Mouse (Mus musculus) forelimb bud, embryonic 11.5 days (tissue): ENCODE data around the gene Abcc5.
"Not testable (repeated sequence)": the region's sequence is repeated elsewhere in the genome, so short reads cannot be mapped to it uniquely, and the experiment has no call there.

Source experiments
- DNase-seq: peaks from one replicate; pipeline ENCODE4 v3.0.0-alpha.2; 2012; ENCODE audit warnings: low read depth, low spot score

The Abcc5 gene

DNA sequence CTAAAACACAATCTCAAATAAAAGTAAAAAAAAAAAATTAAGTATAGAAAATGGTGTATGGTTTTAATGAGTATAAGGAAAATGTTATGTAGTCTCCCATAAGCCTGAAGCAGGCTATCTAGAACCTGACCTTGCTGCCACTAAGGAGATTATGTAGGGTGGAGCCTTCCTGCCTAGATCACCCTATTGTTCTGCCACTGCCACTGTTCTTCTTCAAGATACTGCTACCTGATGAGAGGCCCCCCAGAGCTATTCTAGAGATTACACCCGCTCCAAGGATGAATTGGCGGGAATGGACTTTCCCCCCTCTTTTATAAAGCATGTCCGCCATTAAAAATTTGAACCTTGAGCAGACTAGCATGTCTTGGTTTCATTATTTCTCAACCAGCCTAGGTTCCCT is 64.7 kb downstream of the Abcc5 start:
- DNase-seq = not testable (repeated sequence)

DNA sequence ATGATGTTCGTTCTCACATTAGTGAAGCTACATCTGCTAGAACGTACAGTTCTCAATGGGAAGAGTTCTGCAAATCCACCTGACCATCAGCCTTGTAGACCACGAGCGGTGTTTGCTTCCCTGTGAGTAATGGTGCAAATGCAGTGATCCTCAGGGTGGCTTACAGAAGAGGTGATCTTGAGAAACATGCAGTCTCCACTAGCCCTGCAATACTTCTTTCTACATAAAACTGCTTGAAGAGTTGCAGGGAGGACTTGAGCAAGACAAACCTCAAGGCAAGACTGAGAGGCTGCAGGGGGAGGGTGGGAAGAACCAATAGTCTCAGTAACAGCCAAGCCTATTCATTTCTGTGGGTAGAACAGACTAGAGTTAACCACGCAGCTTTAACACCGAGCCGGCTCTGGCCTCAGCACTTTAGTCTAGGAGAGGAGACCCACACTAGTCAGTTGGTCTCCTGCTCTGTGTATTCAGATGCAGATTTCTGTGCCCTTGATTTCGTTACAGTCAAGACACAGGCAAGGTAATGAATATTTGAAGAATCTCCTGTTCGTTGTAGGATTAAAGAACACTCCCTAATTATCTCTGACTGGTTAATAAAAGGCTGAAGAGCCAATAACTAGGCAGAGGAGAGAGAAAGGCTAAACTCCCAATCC is 66.4 kb downstream of the Abcc5 start:
- no peak for DNase-seq

DNA sequence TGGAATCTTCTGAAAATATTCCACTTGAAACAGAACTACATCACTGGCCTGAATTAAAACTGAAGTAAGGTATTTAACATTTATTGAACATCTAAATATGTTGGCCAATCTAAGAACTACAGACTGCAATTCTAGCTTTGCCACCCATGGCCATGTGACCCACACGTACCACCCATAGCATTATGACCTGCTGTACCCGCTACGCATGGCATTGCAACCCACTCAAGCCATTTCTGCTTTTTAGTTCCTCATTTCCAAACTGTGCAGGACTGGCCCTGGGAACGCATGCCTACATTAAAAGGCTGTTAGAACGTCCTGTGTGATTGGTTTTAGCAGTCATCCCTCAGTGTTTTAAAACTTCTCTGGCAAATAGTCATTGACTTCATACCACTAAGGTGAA is 68.4 kb downstream of the Abcc5 start:
- no peak for DNase-seq

DNA sequence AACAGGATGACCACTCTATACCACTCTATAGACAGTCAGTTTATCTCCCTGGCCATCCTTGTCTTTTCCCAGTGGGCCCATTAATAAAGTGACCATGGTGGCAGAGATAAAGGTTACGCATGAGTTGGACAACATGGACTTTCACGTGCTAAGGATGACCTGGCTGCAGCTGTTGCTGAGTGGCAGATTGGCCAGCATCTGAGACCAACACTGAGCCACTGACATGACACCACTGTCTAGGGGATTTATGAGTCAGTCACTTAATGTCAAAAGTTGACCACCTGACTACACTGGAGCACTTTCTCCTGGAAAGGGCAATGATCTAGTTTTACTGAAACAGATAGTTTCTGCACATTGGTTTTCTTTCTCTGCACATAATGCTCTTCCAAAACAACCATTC is 71.4 kb downstream of the Abcc5 start:
- DNase-seq = no peak

DNA sequence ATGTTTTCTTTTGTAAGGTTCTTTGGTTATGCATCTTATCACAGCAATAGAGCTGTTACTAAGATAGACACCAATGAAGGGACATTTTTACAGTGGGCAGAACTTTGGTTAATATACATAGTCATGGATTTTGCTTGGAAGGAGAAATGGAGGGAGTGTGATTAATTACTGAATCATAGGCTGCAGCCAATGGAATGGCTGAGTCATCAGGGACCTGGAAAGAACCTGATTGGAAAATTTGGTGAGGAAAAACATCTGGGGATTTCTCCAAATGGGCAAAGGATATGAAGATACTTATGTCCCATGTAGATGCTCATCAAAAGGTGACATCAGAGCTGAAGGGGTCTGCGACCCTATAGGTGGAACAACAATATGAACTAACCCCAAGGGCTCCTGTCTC is 72.2 kb downstream of the Abcc5 start:
- DNase-seq = no peak

DNA sequence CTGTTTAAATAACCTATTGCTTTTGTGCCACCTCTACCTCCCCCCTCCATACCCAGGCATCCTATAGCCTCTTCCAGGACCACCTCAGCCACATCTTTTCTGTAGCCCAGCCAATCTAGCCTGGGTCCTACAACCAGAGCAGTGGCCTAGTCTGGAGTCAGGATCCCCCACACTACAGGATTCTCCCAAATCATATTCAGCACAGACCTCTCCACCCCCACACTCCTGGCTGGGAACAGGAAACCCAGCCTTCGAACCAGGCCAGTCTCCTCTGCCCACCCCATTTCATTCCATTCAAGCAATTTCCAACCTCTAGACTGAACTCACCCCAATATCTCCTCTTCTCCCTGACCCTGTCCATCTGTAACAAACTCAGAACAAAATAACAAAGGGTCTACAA is 80.7 kb downstream of the Abcc5 start:
- DNase-seq = no peak

DNA sequence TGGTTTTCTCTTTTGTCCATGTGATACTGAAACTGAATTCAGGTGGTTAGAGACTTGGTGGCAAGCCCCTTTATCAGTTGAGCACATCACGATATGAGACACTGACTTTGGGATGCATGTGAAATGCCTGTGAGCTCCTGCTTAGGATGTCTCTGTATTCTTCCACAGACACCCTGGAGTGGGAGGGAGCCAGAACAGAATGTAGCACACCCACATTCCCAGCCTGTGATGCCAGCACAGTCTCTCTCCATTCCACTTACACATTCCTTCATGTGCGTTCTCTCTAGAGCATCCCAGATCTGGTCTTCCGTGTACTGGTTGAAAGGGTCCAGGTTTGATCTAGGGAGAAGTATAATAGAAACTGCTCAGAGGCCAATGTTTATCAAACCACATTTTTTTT is 87.6 kb downstream of the Abcc5 start:
- no peak for DNase-seq

DNA sequence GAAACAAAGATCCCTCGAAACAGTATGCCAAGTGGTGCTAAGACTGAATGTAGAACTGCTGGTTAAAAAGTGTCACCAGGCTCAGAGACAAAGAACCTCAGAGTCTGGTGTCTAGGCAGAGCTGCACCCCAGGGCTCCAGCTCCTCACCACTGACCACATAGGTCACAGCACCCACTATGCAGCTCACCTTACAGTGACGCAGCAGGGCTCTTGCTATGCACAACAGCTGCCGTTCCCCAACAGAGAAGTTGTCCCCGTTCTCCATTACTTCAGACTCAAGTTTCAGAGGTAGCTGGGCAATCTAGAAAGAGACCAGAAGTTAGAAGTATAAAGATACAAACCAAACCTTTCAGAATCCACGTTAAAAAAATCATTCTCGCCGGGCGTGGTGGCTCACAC is 91.3 kb downstream of the Abcc5 start:
- no peak for DNase-seq

DNA sequence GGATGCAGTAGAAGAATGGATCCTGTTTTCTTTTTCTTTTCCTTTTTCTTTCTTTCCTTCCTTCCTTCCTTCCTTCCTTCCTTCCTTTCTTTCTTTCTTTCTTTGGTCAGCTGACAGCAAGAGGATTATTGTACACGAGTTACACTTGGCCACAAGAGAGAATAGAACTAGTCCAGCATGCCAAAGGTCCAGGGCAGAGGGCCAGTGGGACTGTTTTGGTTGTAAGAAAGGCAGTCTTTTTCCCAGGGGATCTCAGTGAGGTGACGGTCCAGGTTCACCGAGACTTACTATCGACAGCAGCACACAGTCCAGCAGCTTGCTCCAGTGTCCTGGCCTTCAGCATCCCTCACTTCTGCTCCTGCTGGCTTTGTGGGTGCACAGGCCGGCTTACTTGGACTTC is 97.9 kb downstream of the Abcc5 start:
- no peak for DNase-seq

DNA sequence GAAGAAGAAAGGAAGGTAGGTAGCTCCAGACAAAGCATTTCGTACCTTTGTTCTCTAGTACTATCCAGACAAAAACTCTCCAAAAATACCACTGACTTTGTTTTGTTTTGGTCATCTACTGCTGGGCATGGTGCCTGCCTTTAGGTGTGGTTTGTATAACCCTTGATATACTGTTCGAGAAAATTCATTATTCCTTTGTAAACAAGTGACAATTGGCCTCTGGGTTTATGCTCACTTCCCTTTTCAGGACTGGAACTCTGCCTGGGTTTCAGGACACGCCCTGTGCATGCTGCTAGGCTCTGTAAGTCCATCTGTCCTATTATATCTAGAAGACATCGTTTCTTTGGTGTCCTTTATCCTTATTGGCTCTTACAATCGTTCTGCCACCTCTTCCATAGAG is 100.9 kb downstream of the Abcc5 start, which contains the start of gene Cyp2ab1:
TSS of gene Cyp2ab1 (minus strand) at position 119 of the 400 bp plus-strand sequence.
- no peak for DNase-seq

DNA sequence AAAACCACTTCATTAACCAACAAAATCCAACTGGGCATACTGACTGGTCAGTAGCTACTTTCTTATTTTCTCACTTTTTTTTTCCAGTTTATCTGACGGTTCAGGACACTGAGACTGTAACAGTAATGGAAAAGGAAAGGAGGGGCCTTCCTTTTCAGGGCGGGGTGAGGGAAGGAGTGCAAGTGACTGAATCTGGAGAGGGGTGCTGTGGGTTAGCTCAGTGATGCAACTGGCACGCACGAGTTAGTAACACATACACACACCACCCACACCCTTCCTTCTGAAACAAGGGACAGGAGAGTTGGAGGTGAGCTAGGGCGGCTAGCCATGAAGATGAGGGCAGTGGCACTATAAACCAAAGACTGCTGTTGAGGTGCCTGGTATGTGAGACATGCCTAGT is 102.3 kb downstream of the Abcc5 start:
- no peak for DNase-seq

DNA sequence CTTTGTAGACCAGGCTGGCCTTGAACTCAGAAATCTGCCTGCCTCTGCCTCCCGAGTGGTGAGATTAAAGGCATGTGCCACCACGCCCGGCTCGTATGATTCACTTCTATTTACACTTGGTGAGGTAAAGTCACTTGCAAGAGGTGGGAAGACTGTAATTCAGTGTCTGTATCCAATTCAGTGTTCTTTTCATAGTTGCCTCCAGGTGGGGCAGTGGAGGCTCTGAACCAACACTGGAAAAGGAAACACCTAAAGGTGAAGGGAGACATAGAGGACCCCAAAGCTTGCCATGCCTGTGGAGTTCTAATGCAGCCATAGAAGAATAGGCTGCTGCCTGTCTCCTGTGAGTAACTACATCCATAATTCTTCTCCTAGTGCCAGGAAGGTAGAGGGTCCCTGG is 103.9 kb downstream of the Abcc5 start:
- no peak for DNase-seq

DNA sequence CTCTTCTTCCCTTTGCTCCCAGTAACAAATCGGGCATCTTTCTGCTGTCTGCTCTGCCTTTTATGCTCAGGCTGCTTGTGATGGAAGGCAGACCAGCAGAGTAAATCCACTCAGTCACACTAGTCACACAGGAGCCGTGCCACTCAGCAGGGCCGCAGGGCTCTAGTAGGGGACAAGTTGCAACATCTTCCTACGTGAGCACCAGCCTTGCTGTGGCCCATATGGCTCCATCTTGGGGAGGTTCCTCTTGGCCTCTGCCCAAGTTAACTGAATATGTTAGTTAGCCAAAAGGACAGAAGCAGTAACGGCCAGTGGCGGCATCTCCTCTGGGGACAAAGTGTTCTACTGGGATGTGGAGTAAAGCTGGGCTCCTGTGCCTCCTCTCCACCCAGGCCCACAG is 109.4 kb downstream of the Abcc5 start:
- DNase-seq = no peak

DNA sequence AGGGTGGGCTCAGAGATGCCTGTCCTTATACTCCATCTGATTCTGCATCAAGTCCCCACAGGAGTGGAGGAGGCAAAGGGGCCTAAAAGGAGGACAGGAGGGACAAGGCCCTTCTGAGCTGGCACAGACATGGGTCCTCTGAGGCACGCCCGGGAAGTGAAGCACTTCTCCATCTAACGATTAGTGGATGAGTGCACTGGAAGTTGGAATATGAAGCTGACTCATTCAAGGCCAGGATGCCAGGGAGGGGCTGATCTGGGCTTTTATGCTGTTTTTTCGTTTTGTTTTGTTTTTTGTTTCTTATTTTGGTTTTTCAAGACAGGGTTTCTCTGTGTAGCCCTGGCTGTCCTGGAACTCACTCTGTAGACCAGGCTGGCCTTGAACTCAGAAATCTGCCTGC is 110.9 kb downstream of the Abcc5 start:
- no peak for DNase-seq

DNA sequence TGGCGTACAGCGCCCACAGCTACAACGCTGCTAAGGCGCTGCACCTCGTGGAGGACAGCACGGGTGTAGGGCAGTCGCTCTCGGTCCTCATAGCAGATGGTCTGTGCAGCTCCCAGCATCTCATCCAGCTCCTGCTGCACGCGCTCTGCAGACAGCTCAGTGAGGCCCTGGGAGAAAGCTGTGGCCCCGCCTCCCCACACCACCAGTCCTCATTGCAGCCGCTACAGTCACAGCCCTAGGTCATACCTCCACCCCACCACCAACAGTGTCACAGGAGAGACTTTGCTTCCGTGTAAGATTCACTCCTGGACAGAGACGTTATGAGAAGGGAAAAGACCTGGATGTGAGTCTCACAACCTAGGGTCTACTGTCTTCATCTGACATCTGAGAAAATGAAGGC is 113.9 kb downstream of the Abcc5 start:
- DNase-seq = no peak

DNA sequence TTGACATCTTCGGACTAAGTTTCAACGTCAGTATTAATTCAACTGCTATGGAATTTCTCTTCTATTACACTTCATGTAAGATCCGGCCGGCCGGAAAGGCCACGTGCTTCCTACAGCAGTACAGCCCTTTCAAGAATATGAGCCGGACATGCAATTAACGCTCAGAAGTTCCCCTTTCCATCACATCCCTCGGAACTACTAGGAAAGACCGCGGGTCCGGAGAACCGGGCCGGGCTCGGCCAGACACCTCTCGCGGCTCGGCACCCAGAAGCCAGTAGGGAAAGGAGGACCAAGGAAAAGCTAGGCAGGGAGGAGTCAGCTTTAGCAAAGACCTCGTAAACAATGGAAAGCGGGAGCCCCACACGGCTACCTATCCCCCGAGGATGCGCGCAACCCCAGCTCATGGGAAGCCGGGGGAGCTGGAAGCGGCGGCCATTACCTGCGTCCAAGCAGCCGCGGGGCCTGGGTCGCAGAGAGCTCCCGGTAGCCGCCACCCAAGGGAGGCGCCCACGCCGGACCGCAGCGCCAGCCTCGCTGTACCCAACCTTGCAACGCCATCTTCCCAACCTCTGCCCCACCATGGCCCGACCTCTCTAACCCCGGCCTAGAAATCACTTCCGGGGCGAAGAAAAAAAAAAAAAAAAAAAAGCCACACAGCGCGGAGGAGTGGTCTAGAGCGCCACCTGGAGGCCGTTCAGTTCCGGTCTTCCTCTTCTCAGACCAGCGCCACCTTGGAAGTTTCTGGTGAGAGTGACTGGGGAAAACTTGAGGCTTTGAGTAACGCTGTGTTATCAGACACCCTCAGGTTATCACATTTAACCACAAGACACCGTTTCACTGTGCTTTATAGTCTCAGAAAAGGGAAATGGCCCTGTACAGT is 124.2 kb downstream of the Abcc5 start, which contains the start of gene Parl:
TSS of gene Parl (minus strand) at position 618 of the 880 bp plus-strand sequence.
- DNase-seq = peak; percentile 94

DNA sequence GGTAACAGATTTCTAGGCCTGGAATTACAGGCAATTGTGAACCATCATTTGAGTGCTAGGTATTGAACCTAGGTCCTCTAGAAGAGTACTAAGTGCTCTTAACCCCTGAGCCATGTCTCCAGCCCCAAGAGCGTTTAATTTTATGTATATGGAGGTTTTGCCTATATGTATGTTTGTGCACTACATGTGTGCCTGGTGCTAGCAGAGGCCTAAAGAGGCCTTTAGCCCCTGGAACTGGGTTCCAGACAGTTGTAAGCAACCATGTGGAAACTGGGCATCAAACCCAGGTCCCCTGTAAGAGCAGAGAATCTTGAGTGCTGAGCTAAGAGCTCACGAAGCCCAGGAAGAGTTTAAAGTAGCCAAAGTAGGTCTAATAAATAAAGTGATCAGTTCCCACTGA is 126.1 kb downstream of the Abcc5 start:
- no peak for DNase-seq
